Mouse (Mus musculus) spleen, adult 2 months (tissue): ENCODE data around the gene C1s1.

Experiments used
- CTCF ChIP-seq: fragments of 200-500 bp; IDR thresholded peaks from 2 replicates; pipeline ENCODE4 v1.5.1; 2011; ENCODE audit warnings: mild to moderate bottlenecking, inconsistent platforms; ENCODE audit not compliant: insufficient read depth, insufficient read length, insufficient replicate concordance; ENCODE audit errors: extremely low read depth
- POLR2A ChIP-seq: fragments of 200-500 bp; IDR thresholded peaks from 2 replicates; pipeline ENCODE4 v1.6.1; 2011; ENCODE audit warnings: low read depth, low read length, inconsistent platforms

- TF ChIP-seq CTCF (no peak), POLR2A (no peak)
Observed at GRCm38 (mm10) chr6:124487509-124487908, 54.6 kb downstream of the C1s1 start.
